Mouse (Mus musculus) ovary, postnatal 10 days (tissue): ENCODE measurements around the gene Cfap54.

ENCODE experiments used
- DNase-seq: peaks from one replicate; pipeline ENCODE4 v3.0.0; 2022; ENCODE audit warnings: low spot score

The Cfap54 gene

GRCm38 (mm10) chr10:93053315-93053714 lies 28.1 kb downstream of the Cfap54 start:
- no peak for DNase-seq

- peak; percentile 47 for DNase-seq
These were observed 30.2 kb downstream of the Cfap54 start for GRCm38 (mm10) chr10:93051016-93051726.

- DNase-seq = no peak
These were observed 30.8 kb downstream of the Cfap54 start for GRCm38 (mm10) chr10:93050571-93050970.

- no peak for DNase-seq
These were observed 38.2 kb downstream of the Cfap54 start for GRCm38 (mm10) chr10:93043195-93043594.

GRCm38 (mm10) chr10:93041850-93042249 lies 39.6 kb downstream of the Cfap54 start:
- DNase-seq = no peak

- no peak for DNase-seq
These were observed 40.0 kb downstream of the Cfap54 start for GRCm38 (mm10) chr10:93041392-93041791.

GRCm38 (mm10) chr10:93036532-93036931 lies 44.9 kb downstream of the Cfap54 start:
- DNase-seq = no peak

GRCm38 (mm10) chr10:93035489-93035888 lies 45.9 kb downstream of the Cfap54 start:
- no peak for DNase-seq

- DNase-seq = no peak
These were observed 58.1 kb downstream of the Cfap54 start for GRCm38 (mm10) chr10:93023295-93023694.

- peak; percentile 9 for DNase-seq
These were observed 67.2 kb downstream of the Cfap54 start for GRCm38 (mm10) chr10:93014059-93014795.

GRCm38 (mm10) chr10:93011085-93011484 lies 70.3 kb downstream of the Cfap54 start:
- DNase-seq = no peak

- DNase-seq = no peak
These were observed 74.4 kb downstream of the Cfap54 start for GRCm38 (mm10) chr10:93006970-93007369.

- DNase-seq = no peak
These were observed 75.0 kb downstream of the Cfap54 start for GRCm38 (mm10) chr10:93006405-93006804.

GRCm38 (mm10) chr10:92998536-92998935 lies 82.9 kb downstream of the Cfap54 start:
- no peak for DNase-seq

- DNase-seq = no peak
These were observed 86.2 kb downstream of the Cfap54 start for GRCm38 (mm10) chr10:92995186-92995585.

GRCm38 (mm10) chr10:92994340-92994739 lies 87.1 kb downstream of the Cfap54 start:
- DNase-seq = no peak

- DNase-seq = no peak
These were observed 88.9 kb downstream of the Cfap54 start for GRCm38 (mm10) chr10:92992526-92992925.

- DNase-seq = no peak
These were observed 90.8 kb downstream of the Cfap54 start for GRCm38 (mm10) chr10:92990576-92990975.

- DNase-seq = no peak
These were observed 116.3 kb downstream of the Cfap54 start for GRCm38 (mm10) chr10:92965134-92965533.

GRCm38 (mm10) chr10:92950044-92950443 lies 131.4 kb downstream of the Cfap54 start:
- no peak for DNase-seq

GRCm38 (mm10) chr10:92942848-92943645 lies 138.4 kb downstream of the Cfap54 start:
- no peak for DNase-seq

GRCm38 (mm10) chr10:92941616-92942015 lies 139.8 kb downstream of the Cfap54 start:
- no peak for DNase-seq
